Mouse (Mus musculus) urinary bladder, postnatal 25 days (tissue): ENCODE results near the gene Slc22a14.
"Not testable (repeated sequence)": the region's sequence is repeated elsewhere in the genome, so short reads cannot be mapped to it uniquely, and the experiment has no call there.

ENCODE experiments used
- DNase-seq: peaks from one replicate; pipeline ENCODE4 v3.0.0; 2022; ENCODE audit warnings: low spot score

Slc22a14 gene

GRCm38 (mm10) chr9:119260825-119261224 is 104.5 kb downstream of the Slc22a14 start:
- DNase-seq: no peak

GRCm38 (mm10) chr9:119258785-119259184 is 106.6 kb downstream of the Slc22a14 start:
- DNase-seq: no peak

GRCm38 (mm10) chr9:119258128-119258527 is 107.2 kb downstream of the Slc22a14 start:
- no peak for DNase-seq

DNA sequence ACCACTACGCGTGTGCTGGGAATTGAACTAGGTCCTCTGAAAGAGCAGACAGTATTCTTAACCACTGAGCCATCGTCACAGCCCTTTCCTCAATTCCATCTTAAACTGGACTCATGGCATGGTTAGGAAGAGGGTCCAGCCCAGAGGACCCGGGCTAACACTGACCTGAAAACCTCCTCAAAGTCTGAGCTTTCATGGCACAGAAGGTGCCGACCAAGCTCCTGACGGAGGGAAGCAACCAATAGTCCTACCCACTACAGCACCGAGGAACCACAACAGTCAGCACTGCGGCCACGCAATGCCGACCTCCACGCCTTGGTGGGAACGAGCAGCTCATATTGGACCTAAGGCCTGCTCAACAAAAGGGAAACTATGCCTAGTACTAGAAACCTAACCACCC is 109.2 kb downstream of the Slc22a14 start:
- no peak for DNase-seq

DNA sequence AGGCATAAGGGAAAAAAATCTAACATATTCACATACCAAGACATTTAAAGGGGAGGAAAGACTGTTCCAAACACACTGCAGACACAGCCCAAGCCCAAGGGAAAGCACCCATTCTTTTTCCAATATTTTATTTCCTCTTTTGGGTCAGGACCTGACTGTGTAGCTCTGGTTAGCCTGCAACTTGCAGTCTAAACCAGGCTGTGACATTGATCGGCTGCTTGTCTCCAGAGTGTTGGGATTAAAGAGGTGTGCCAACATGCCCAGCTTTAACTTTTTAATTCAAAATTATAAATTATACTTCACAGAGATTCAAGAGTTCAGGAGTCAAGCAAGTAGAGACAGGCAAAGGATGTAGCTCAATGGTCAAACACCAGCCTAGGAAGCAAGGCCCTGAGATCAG is 110.3 kb downstream of the Slc22a14 start:
- no peak for DNase-seq

- DNase-seq: no peak
Observed at GRCm38 (mm10) chr9:119254187-119254586, 111.2 kb downstream of the Slc22a14 start.

- DNase-seq: no peak
Observed at GRCm38 (mm10) chr9:119247996-119248395, 117.4 kb downstream of the Slc22a14 start.

GRCm38 (mm10) chr9:119246826-119247225 is 118.5 kb downstream of the Slc22a14 start:
- no peak for DNase-seq

- no peak for DNase-seq
Observed at GRCm38 (mm10) chr9:119243981-119244380, 121.4 kb downstream of the Slc22a14 start.

- DNase-seq: no peak
Observed at GRCm38 (mm10) chr9:119241169-119241865, 124.0 kb downstream of the Slc22a14 start.

- no peak for DNase-seq
Observed at GRCm38 (mm10) chr9:119240286-119240997, 124.9 kb downstream of the Slc22a14 start.

DNA sequence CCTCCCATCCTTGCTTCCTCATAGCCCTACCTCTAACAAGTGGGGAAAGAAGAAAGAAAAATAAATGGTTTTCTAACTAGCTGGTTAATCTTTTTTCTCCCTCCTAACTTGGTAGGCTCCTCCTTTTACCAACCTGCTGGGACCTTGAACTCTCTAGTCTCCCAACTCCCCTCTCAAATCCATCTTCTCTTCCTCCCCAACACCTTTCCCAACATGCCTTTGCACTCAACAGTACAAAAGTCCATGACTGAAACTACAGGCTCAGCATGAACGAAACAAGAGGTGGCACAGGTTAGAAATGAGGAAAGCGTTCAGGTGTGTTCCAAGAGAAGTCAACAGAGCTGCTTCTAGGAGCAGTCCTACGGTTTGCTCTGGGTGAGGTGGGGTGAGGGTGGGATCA is 126.1 kb downstream of the Slc22a14 start:
- DNase-seq: no peak

DNA sequence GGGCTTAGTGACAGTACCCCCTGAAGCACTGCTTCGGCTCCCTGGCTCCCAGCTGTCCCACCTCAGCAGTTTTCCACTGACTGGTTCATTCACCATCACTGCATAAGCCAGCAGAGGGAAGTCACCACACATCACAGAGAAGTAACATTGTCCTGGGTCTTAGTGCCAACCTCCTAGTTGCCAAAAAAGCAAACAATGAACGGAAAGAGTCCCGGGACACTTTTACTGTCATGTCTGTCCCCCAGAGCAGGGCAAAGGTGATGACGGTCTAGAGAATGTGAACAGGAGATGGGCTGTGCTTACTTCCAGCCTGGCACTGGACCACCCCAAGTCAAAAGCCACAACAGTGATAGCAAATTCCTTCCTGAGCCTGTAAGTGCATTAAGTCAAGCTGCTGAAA is 126.6 kb downstream of the Slc22a14 start:
- no peak for DNase-seq

DNA sequence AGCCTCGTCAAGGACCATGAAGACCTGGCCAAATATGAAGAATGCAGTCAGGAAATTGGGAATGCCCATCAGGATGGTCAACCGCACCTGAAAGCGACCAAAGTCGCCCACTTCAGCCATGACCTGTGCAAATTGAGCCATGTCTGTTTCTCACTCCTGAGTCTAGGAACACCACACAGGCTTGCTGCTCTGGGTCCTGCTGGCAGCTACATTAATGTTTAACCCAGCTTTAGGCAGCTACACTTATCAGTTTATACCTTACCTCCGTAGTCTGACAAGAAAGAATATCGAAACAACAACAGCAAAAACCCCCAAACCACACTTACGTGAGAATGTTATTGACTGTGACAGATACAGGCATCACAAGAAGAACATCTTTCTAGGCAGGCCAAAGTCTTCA is 133.8 kb downstream of the Slc22a14 start:
- DNase-seq: no peak

GRCm38 (mm10) chr9:119230829-119231228 is 134.5 kb downstream of the Slc22a14 start:
- no peak for DNase-seq

DNA sequence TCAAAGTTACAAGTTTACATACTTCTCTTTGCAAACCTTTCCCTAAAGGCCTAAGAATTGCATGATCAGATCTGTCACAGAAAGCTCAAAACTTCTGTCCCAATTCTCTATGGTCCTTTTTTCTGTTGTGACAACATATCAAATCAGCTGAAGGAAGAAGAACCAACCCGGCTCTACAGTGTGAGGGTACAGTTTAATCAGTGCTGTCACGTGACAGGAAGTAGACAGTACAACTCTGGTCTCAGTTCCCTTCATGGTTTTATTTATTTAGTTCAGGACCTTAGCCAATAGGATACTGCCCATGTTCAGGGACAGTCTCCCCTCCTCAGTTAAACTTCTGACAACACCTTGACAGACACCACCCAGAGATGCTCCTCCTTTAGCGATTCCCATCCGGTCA is 145.1 kb downstream of the Slc22a14 start:
- DNase-seq: no peak

- DNase-seq: no peak
Observed at GRCm38 (mm10) chr9:119219667-119220066, 145.7 kb downstream of the Slc22a14 start.

GRCm38 (mm10) chr9:119215341-119215740 is 150.0 kb downstream of the Slc22a14 start:
- not testable (repeated sequence) for DNase-seq

GRCm38 (mm10) chr9:119214601-119215000 is 150.8 kb downstream of the Slc22a14 start:
- DNase-seq: no peak

GRCm38 (mm10) chr9:119212996-119213395 is 152.4 kb downstream of the Slc22a14 start:
- no peak for DNase-seq

GRCm38 (mm10) chr9:119208998-119209397 is 156.4 kb downstream of the Slc22a14 start, which contains the start of gene Slc22a13:
Gene Slc22a13 (minus strand): TSS chr9:119209098.
- DNase-seq: no peak

- DNase-seq: no peak
Observed at GRCm38 (mm10) chr9:119207113-119207512, 158.2 kb downstream of the Slc22a14 start.

DNA sequence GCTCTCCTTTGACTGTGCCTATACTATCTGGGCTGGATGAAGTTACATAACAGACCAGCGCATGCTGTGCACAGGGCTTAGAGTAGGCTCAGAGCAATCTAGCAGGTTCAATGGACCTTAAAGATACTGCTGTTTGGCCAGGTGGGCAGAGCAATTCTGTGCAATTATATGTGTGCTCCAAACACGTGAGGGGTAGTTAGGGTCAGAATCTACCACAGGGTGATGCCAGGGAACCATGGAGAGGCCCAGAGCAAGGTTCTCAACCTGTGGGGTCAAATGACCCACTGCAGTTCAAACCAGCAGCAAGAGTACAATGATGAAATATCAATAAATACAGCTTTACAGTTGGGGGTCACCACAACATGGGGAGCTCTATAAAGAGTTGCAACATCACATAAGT is 158.7 kb downstream of the Slc22a14 start:
- DNase-seq: no peak

- DNase-seq: no peak
Observed at GRCm38 (mm10) chr9:119205756-119206155, 159.6 kb downstream of the Slc22a14 start.
